Mouse (Mus musculus) hindbrain, embryonic 16.5 days (tissue): ENCODE measurements around the gene Gm9936. TPM values are rescaled to one million over a fixed set of nuclear protein-coding genes. Genes with fewer than 3 reads are reported as not detected.
"Not testable (repeated sequence)": the region's sequence is repeated elsewhere in the genome, so short reads cannot be mapped to it uniquely, and the experiment has no call there.

ENCODE experiments used
- ATAC-seq: fragments of 200-750 bp; cut with Nextera tagmentation; 2 replicates; pipeline ENCODE4 v1.8.0; 2017; ENCODE audit warnings: moderate TSS enrichment, moderate library complexity
- H3K27ac ChIP-seq: fragments of 300-500 bp; sonication (generic); 2 replicates; pipeline ENCODE4 v1.5.1; 2014; ENCODE audit warnings: low read depth, mild to moderate bottlenecking, control low read depth, low read length, moderate library complexity
- H3K27me3 ChIP-seq: fragments of 300-500 bp; sonication (generic); replicated peaks from 2 replicates; pipeline ENCODE4 v1.6.1; 2014; ENCODE audit warnings: low read length; ENCODE audit not compliant: control insufficient read depth, insufficient read depth
- H3K36me3 ChIP-seq: fragments of 300-500 bp; sonication (generic); 2 replicates; pipeline ENCODE4 v1.6.1; 2014; ENCODE audit warnings: mild to moderate bottlenecking, low read length, moderate library complexity, mixed read lengths; ENCODE audit not compliant: control insufficient read depth, insufficient read depth
- H3K4me1 ChIP-seq: fragments of 300-500 bp; sonication (generic); 2 replicates; pipeline ENCODE4 v1.6.1; 2014; ENCODE audit warnings: low read depth, low read length; ENCODE audit not compliant: control insufficient read depth, insufficient read depth
- H3K4me2 ChIP-seq: fragments of 300-500 bp; sonication (generic); 2 replicates; pipeline ENCODE4 v1.6.1; 2014; ENCODE audit warnings: mild to moderate bottlenecking, low read length, control low read depth, moderate library complexity
- H3K4me3 ChIP-seq: fragments of 300-500 bp; sonication (generic); 2 replicates; pipeline ENCODE4 v1.5.1; 2014; ENCODE audit warnings: mild to moderate bottlenecking, low read length, control low read depth, moderate library complexity
- H3K9ac ChIP-seq: fragments of 300-500 bp; sonication (generic); 2 replicates; pipeline ENCODE4 v1.6.1; 2014; ENCODE audit warnings: low read depth, mild to moderate bottlenecking, control low read depth, low read length, moderate library complexity
- H3K9me3 ChIP-seq: fragments of 300-500 bp; sonication (generic); 2 replicates; pipeline ENCODE4 v1.6.1; 2014; ENCODE audit warnings: mild to moderate bottlenecking, low read length, moderate library complexity; ENCODE audit not compliant: control insufficient read depth
- WGBS: fragments of 180-500 bp; shearing (Covaris S2); extraction: QIAGEN DNeasy Blood & Tissue Kit; methylation state at CpG from one replicate; pipeline ENCODE4 v1.1.7; 2014; 5-methylcytosine and 5-hydroxymethylcytosine counted together
- polyA plus RNA-seq: library from polyadenylated mRNA; unstranded; fragments of >200 nt; fragmentation: Nextera tagmentation; extraction: Ambion mirVana; gene quantifications from 2 replicates; pipeline ENCODE4 v1.2.1, GENCODE M21; 2015

The Gm9936 gene
- polyA plus RNA-seq, 1 experiment from 2014 or later: 3.6 TPM

GRCm38 (mm10) chr5:114882319-114882718 is 23.8 kb upstream of the Gm9936 start:
- not testable (repeated sequence) for H3K27ac ChIP-seq, H3K9ac ChIP-seq, H3K4me2 ChIP-seq, H3K4me1 ChIP-seq, H3K36me3 ChIP-seq, ATAC-seq, H3K9me3 ChIP-seq, H3K4me3 ChIP-seq, H3K27me3 ChIP-seq
- WGBS: 89% methylated on average over 6 of the region's 7 CpGs

GRCm38 (mm10) chr5:114879399-114879798 is 20.9 kb upstream of the Gm9936 start:
- WGBS: 62% methylated on average over 13 of the region's 13 CpGs
- no peak overlapping the region for H3K4me3 ChIP-seq
- no peak overlapping the region for H3K4me2 ChIP-seq
- H3K27me3 ChIP-seq: no peaks in the 10 kb centered on the region
- no peak for ATAC-seq
- H3K36me3 ChIP-seq: no peaks in the 10 kb centered on the region
- H3K27ac ChIP-seq: no peak overlapping the region
- no peaks in the 10 kb centered on the region for H3K9me3 ChIP-seq
- no peaks in the 10 kb centered on the region for H3K4me1 ChIP-seq
- H3K9ac ChIP-seq: no peak overlapping the region; the same call in 1 of the 2 replicates

GRCm38 (mm10) chr5:114877487-114877886 is 19.0 kb upstream of the Gm9936 start:
- Histone ChIP-seq H3K27ac (no peak overlapping the region), H3K36me3 (no peaks in the 10 kb centered on the region), H3K9ac (no peak overlapping the region), H3K4me3 (no peak overlapping the region), H3K9me3 (no peaks in the 10 kb centered on the region), H3K4me2 (no peak overlapping the region), H3K27me3 (no peaks in the 10 kb centered on the region), H3K4me1 (no peaks in the 10 kb centered on the region)
- WGBS: 70% methylated on average over 7 of the region's 7 CpGs
- no peak for ATAC-seq

GRCm38 (mm10) chr5:114876331-114876730 is 17.8 kb upstream of the Gm9936 start:
- no peaks in the 10 kb centered on the region for H3K4me1 ChIP-seq
- no peak overlapping the region for H3K27ac ChIP-seq
- H3K27me3 ChIP-seq: no peaks in the 10 kb centered on the region
- 25% methylated on average over 6 of the region's 6 CpGs for WGBS
- no peaks in the 10 kb centered on the region for H3K9me3 ChIP-seq
- no peak overlapping the region for H3K4me2 ChIP-seq
- H3K9ac ChIP-seq: no peak overlapping the region
- no peaks in the 10 kb centered on the region for H3K36me3 ChIP-seq
- no peak for ATAC-seq
- H3K4me3 ChIP-seq: no peak overlapping the region

GRCm38 (mm10) chr5:114875858-114876257 is 17.4 kb upstream of the Gm9936 start:
- no peak overlapping the region for H3K9ac ChIP-seq

GRCm38 (mm10) chr5:114865279-114865678 is 6.8 kb upstream of the Gm9936 start:
- H3K27me3 ChIP-seq: no peaks in the 10 kb centered on the region
- no peaks in the 10 kb centered on the region for H3K4me1 ChIP-seq
- no peak for ATAC-seq
- no peak overlapping the region for H3K9ac ChIP-seq
- no peaks in the 10 kb centered on the region for H3K36me3 ChIP-seq
- peaks cover 7% of the 10 kb centered on the region for H3K9me3 ChIP-seq
- H3K4me2 ChIP-seq: no peak overlapping the region
- WGBS: 91% methylated on average over 12 of the region's 12 CpGs
- H3K27ac ChIP-seq: no peak overlapping the region
- no peak overlapping the region for H3K4me3 ChIP-seq

More at GRCm38 (mm10) chr5:114875858-114876257, 17.4 kb upstream of the Gm9936 start:
- Histone ChIP-seq H3K4me2 (no peak overlapping the region), H3K27ac (no peak overlapping the region), H3K9me3 (no peaks in the 10 kb centered on the region), H3K4me1 (no peaks in the 10 kb centered on the region), H3K27me3 (no peaks in the 10 kb centered on the region), H3K4me3 (no peak overlapping the region), H3K36me3 (no peaks in the 10 kb centered on the region)
- ATAC-seq: no peak
- 53% methylated on average over 6 of the region's 6 CpGs for WGBS

GRCm38 (mm10) chr5:114864813-114865212 is 6.3 kb upstream of the Gm9936 start:
- WGBS: 79% methylated on average over 7 of the region's 7 CpGs
- no peak for ATAC-seq
- Histone ChIP-seq H3K4me1 (no peaks in the 10 kb centered on the region), H3K9ac (no peak overlapping the region), H3K27me3 (no peaks in the 10 kb centered on the region), H3K4me3 (no peak overlapping the region), H3K36me3 (no peaks in the 10 kb centered on the region), H3K9me3 (peaks cover 7% of the 10 kb centered on the region), H3K27ac (no peak overlapping the region), H3K4me2 (no peak overlapping the region)

GRCm38 (mm10) chr5:114861730-114862129 is 3.2 kb upstream of the Gm9936 start:
- no peak overlapping the region for H3K4me2 ChIP-seq
- H3K27ac ChIP-seq: no peak overlapping the region
- H3K4me1 ChIP-seq: peaks cover 3% of the 10 kb centered on the region; the same call in 1 of the 2 replicates
- no peaks in the 10 kb centered on the region for H3K9me3 ChIP-seq
- H3K4me3 ChIP-seq: no peak overlapping the region
- H3K36me3 ChIP-seq: no peaks in the 10 kb centered on the region
- no peak overlapping the region for H3K9ac ChIP-seq
- no peaks in the 10 kb centered on the region for H3K27me3 ChIP-seq
- WGBS: 64% methylated on average over 6 of the region's 6 CpGs
- ATAC-seq: no peak

GRCm38 (mm10) chr5:114859253-114859652 is 771 bp upstream of the Gm9936 start:
- Histone ChIP-seq H3K36me3 (no peaks in the 10 kb centered on the region), H3K9ac (peak overlapping the region; percentile 60), H3K4me1 (peaks cover 3% of the 10 kb centered on the region; the same call in 1 of the 2 replicates), H3K4me2 (peak overlapping the region; percentile 67), H3K27ac (0 out of 2 replicates have a peak overlapping the region, but pooled peaks have one; percentile 35), H3K9me3 (no peaks in the 10 kb centered on the region), H3K4me3 (peak overlapping the region; percentile 33), H3K27me3 (no peaks in the 10 kb centered on the region)
- 3% methylated on average over 18 of the region's 18 CpGs for WGBS
- ATAC-seq: peak; percentile 75; the same call in 1 of the 2 replicates

- H3K36me3 ChIP-seq, H3K4me3 ChIP-seq, H3K4me2 ChIP-seq, H3K9ac ChIP-seq, H3K4me1 ChIP-seq, ATAC-seq, H3K27me3 ChIP-seq, H3K27ac ChIP-seq, H3K9me3 ChIP-seq: not testable (repeated sequence)
- 82% methylated on average over 3 of the region's 5 CpGs for WGBS
Observed at GRCm38 (mm10) chr5:114853364-114853763, 5.1 kb downstream of the Gm9936 start, which contains the start of gene 4930519G04Rik. Gene 4930519G04Rik, plus strand, starts transcription at chr5:114853664.
